Mouse (Mus musculus) thymus, adult 2 months (tissue): Measurements from ENCODE around the gene Fcor.

Experiments
- CTCF ChIP-seq: fragments of 200-500 bp; IDR thresholded peaks from 2 replicates; pipeline ENCODE4 v1.5.1; 2012; ENCODE audit warnings: mild to moderate bottlenecking, control low read depth, low read length, moderate library complexity, borderline replicate concordance; ENCODE audit not compliant: control insufficient read depth, poor library complexity, insufficient read depth; ENCODE audit errors: extremely low read depth
- POLR2A ChIP-seq: fragments of 200-500 bp; IDR thresholded peaks from 2 replicates; pipeline ENCODE4 v1.6.1; 2012; ENCODE audit warnings: mild to moderate bottlenecking, low read length, control low read depth, moderate library complexity; ENCODE audit not compliant: control insufficient read depth, poor library complexity, insufficient read depth; ENCODE audit errors: extremely low read depth

GRCm38 (mm10) chr8:3711646-3712045, 39.5 kb upstream of the Fcor start:
- TF ChIP-seq CTCF (no peak), POLR2A (no peak)
